Mouse (Mus musculus) cerebellum, postnatal 14 days (tissue): ENCODE measurements around the gene Fam84b.

Source experiments
- DNase-seq, 2 experiments: peaks; one replicate each; pipeline ENCODE4 v3.0.0; 2021; ENCODE audit warnings: mixed read lengths in 2 of 2

Gene Fam84b

GRCm38 (mm10) chr15:60826226-60826625 is 27.4 kb downstream of the Fam84b start:
- no peak for DNase-seq

- DNase-seq, result peak; percentile 86 to 87
These were observed 28.8 kb downstream of the Fam84b start for GRCm38 (mm10) chr15:60824751-60825227.

GRCm38 (mm10) chr15:60823870-60824709 is 29.5 kb downstream of the Fam84b start:
- DNase-seq, result peak; percentile 33 to 36

DNA sequence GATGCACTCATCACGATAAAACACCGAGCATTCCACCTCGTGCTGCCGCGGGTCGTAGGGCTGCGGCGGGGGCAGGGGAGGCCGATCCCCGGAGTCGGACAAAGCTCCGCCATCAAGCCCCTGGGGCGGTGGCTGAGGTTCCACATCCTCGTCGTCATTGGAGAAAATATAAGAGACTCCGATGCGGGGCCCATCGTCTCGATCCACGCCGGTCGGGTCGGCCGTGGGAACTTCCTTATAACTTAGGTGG is 30.0 kb downstream of the Fam84b start:
- no peak for DNase-seq

DNA sequence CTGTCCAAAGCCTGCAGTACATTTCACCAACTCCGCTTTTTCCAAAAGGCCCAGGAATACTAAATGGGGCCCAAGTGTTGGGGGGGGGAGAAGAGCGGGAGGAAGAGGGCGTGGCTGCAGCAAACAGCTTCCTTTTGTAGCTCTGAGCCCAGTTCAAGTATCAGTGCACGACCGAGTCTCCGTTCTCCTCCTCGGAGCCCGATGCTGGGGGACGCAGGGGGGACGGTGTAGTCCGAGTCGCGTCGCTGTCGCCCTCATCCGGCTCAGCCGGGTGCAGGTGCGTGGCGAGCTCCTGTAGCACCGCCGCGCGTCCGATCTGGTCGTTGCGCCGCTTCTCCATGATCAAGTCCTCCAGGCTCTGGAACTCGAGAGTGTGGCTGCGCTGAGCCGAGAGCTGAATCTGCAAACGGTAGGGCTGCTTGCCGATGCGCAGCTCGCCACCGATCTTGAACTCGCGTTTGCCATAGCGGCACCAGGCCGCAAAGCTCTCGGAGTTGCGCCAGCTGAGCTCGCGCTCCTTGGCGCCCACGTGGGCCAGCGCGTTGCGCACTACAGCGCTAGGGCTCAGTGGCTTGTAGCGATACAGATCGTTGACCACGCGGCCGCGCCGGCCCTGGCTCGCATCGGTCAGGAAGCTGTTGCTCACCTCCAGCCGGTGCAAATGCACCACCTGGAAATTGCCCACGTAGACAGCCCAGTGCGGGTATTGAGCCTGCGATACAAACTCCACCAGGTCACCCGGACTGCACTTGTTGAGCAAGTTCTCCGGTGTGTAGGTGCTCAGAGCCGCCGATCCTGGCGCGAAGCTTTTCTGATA is 30.6 kb downstream of the Fam84b start:
- peak; percentile 80 to 81 for DNase-seq

GRCm38 (mm10) chr15:60822101-60822802 is 31.3 kb downstream of the Fam84b start:
- peak; percentile 20 to 30 for DNase-seq

- no peak for DNase-seq
These were observed 35.1 kb downstream of the Fam84b start for GRCm38 (mm10) chr15:60818500-60818899.

- DNase-seq, result no peak
These were observed 37.1 kb downstream of the Fam84b start for GRCm38 (mm10) chr15:60816478-60816877.

DNA sequence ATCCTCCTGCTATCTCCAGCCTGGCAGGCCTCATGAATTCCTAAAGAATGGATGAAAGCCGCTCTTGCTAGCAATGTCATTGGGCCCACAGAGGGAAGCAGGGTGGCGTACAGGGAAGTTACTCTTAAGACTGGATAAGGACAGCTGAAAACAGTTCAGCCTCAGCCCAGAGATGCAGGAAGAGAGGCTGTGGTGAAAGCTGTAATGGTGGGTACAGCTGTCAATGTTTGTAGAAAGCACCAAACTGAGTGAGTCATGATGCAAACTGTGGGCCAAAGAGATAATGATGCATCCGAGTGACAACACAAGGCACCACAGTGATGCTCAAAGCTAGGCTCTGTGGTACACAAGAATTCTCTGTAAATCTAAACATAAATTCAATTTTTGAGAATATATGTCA is 39.0 kb downstream of the Fam84b start:
- DNase-seq, result no peak

- no peak for DNase-seq
These were observed 60.4 kb downstream of the Fam84b start for GRCm38 (mm10) chr15:60793041-60793673.

- no peak for DNase-seq
These were observed 64.5 kb downstream of the Fam84b start for GRCm38 (mm10) chr15:60789084-60789483.

DNA sequence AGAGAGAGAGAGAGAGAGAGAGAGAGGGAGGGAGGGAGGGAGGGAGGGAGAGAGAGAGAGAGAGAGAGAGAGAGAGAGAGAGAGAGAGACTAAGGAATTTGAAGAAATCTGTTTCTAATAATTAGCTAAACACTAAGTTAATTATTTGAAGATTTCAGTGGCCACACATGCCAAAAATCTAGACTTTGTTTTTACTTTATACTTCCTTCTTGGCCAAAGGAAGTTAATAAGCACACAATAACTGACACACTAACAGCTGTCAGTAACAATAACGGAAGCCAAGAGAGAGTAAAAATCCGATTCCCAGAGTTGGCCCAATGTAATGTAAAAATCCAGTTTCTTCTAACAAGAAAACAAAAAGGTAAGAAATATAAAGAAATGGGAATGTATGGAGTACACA is 69.8 kb downstream of the Fam84b start:
- no peak for DNase-seq

- DNase-seq, result no peak
These were observed 74.0 kb downstream of the Fam84b start for GRCm38 (mm10) chr15:60779531-60779973.

GRCm38 (mm10) chr15:60779063-60779462 is 74.5 kb downstream of the Fam84b start:
- DNase-seq, result no peak
